Mouse (Mus musculus): ENCODE data around the gene Susd2.

GRCm38 (mm10) chr10:75648091-75648490 is 4.3 kb upstream of the Susd2 start:
- TF ChIP-seq USF1 (IDR thresholded peaks at IDR 0.05; ENCODE audit: low read depth, low read length) (no peak), CTCF (conservative IDR thresholded peaks at IDR 0.05 in 1 of 2, IDR thresholded peaks at IDR 0.05 in 1 of 2; ENCODE audit: low read depth in 2 of 2, low read length in 2 of 2) (no peak), ZNF384 (IDR thresholded peaks at IDR 0.05; ENCODE audit: low read depth, low read length) (no peak), ZMIZ1 (IDR thresholded peaks at IDR 0.05; ENCODE audit: low read depth, low read length) (no peak), POLR2A (IDR thresholded peaks at IDR 0.05; ENCODE audit: low read depth, low read length) (no peak), ETS1 (conservative IDR thresholded peaks at IDR 0.05; ENCODE audit: low read depth, low read length) (no peak), EP300 (IDR thresholded peaks at IDR 0.05; ENCODE audit: low read length) (no peak), MYC (IDR thresholded peaks at IDR 0.05; ENCODE audit: low read depth, low read length) (no peak), HCFC1 (IDR thresholded peaks at IDR 0.05; ENCODE audit: low read depth, low read length) (no peak), ZC3H11A (IDR thresholded peaks at IDR 0.05; ENCODE audit: low read depth, low read length) (no peak), SIN3A (IDR thresholded peaks at IDR 0.05; ENCODE audit: low read length) (no peak)

Data from CH12.LX (cell line).